Mouse (Mus musculus) lung, postnatal 0 days (tissue): ENCODE measurements around the gene Ubr3.

Experiments used
- CTCF ChIP-seq: IDR thresholded peaks from 2 replicates; pipeline ENCODE4 v1.5.1; 2016; ENCODE audit warnings: antibody characterized with exemption, mild to moderate bottlenecking
- EP300 ChIP-seq: IDR thresholded peaks from 2 replicates; pipeline ENCODE4 v1.6.1; 2016; ENCODE audit warnings: antibody characterized with exemption, mild to moderate bottlenecking, control low read depth

DNA sequence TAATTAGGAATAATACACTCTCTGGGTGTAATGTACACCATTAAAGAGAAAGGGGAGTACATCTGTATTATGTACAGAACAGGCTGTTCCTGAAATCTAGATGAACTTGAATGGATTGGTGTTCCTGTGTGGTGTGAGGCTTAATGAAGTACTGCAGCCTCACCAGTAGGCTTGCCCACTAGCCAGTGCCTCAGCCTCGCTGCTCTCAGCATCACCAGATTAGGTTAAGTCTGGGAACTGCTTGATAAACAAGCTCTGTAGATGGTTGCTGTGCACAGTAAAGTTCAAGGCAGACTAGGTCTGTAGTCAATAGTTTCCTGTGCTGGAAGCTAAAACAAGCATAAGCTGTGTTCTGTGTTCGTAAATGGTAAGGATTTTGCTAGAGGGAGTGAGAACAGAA is 60.6 kb downstream of the Ubr3 start:
- TF ChIP-seq CTCF, result no peak
- no peak for TF ChIP-seq EP300
